Mouse (Mus musculus): Measurements from ENCODE around the gene Xkr7. TPM values are rescaled to one million over a fixed set of nuclear protein-coding genes. Genes with fewer than 3 reads are reported as not detected.

Gene Xkr7
- polyA plus RNA-seq, 1 experiment from 2014 or later, result 1.5 TPM

DNA sequence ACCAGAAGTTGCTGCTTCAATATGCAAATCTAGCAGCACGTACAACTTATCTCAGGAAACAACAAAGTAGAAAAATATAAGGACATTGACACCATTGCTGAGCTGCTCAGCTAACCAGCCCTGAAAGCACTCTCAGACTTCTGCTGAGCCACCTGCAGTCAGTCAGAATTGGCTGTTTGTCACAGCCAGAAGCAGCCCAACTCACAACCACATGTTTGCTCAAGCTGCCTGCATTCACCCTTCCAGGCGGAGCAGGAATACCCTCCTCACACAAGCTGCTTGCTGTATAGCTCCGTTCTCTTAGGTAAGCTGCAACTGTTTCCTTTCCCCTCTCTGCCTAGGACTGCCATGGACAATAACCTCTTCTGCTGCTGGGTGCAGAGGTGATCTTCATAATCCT is 31.7 kb downstream of the Xkr7 start:
- WGBS, result 61% methylated on average over 3 of the region's 3 CpGs
- no peak for ATAC-seq (ENCODE audit: low read depth)
- Histone ChIP-seq H3K27ac (ENCODE audit: low read depth, low read length) (no peak overlapping the region), H3K4me1 (ENCODE audit: control insufficient read depth, insufficient read depth, low read length) (0 out of 2 replicates have a peak, but pooled peaks cover 3% of the 10 kb centered on the region), H3K4me3 (ENCODE audit: low read depth, low read length) (no peak overlapping the region), H3K9me3 (ENCODE audit: control insufficient read depth, low read length) (no peaks in the 10 kb centered on the region), H3K9ac (replicated peaks; ENCODE audit: low read depth, low read length) (no peak overlapping the region), H3K27me3 (ENCODE audit: control insufficient read depth, insufficient read depth, low read length) (no peaks in the 10 kb centered on the region), H3K4me2 (ENCODE audit: low read depth, low read length) (no peak overlapping the region), H3K36me3 (ENCODE audit: control insufficient read depth, insufficient read depth, low read length) (no peaks in the 10 kb centered on the region)

DNA sequence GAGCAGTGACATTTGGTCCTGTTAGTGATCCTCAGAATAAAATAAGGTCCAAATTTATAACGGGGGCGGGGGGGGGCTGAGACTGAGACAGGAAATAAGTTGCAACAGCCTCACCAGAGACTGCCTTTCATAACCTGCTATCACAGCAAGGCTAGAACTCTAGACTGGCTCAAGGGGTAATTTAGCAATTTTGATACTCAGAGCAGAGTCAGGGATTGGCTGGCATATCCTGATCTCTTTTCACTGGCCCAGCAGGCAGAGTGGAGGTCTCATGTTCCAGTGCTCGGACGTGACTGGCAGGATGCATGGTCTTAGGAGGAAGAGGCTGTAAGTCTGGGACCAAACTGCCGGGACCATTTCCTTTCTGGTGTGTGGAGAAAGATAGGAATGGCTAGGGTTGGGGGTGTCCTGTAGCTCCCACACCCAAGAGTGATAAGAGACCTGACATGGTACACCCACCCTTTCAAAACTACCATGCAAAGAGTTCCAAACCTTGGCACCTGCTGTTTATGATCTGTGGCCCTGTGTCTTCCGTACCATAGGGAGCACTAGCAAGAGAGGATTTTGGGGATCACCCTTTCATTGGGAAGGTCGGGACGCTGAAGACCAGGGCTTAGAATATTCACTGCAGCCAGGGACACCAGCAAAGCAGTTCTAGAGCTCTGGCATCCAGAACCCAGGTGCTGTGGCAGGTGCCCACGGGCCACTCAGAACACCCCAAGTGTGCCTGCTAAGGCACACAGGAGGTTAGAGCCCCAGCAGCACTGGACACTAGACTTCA is 32.7 kb downstream of the Xkr7 start:
- Histone ChIP-seq H3K4me3 (ENCODE audit: low read depth, low read length) (no peak overlapping the region), H3K27ac (ENCODE audit: low read depth, low read length) (no peak overlapping the region), H3K4me1 (ENCODE audit: control insufficient read depth, insufficient read depth, low read length) (0 out of 2 replicates have a peak, but pooled peaks cover 3% of the 10 kb centered on the region), H3K27me3 (ENCODE audit: control insufficient read depth, insufficient read depth, low read length) (no peaks in the 10 kb centered on the region), H3K36me3 (ENCODE audit: control insufficient read depth, insufficient read depth, low read length) (no peaks in the 10 kb centered on the region), H3K9me3 (ENCODE audit: control insufficient read depth, low read length) (no peaks in the 10 kb centered on the region), H3K4me2 (ENCODE audit: low read depth, low read length) (no peak overlapping the region), H3K9ac (replicated peaks; ENCODE audit: low read depth, low read length) (no peak overlapping the region)
- ATAC-seq (ENCODE audit: low read depth), result no peak
- 72% methylated on average over 9 of the region's 9 CpGs for WGBS

DNA sequence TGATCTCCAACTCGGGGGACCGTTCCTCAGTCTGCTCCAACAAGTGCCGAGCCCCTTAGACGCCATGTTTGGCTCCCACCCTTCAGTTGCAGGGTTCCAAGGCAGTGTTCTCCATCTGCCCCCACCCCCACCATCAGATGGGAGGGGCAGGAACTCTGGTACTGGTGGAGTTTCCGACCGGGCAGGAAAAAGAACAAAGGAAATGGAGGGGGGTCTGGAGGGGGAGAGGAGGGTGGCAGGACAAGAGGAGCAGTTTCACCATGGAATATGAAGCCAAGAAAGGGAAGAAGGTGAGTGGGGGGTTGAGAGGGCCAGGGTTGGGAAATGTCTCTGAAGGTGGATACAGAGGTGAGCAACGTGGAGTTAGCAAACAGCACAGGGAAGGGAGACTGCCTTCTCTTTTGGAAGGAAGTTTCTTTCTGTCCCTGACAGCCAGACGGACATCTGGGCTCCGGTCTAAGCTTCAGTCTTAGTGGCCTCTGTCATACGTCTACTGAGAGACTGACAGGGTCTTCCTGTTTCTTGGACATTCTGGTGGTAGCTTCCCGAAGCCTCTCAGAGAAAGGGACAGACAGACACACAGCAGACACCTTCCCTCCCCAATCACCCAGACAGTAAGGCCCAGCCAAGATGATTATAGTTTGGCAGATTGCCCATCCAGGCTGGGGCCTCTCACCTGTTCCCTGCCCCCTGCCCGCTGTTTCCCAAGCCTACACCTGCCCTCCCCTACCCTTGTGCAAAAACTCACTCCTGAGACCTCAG is 34.3 kb downstream of the Xkr7 start, which contains the start of gene Ccm2l:
TSS of gene Ccm2l (plus strand) at position 209 of the 762 bp plus-strand sequence.
- Histone ChIP-seq H3K36me3 (ENCODE audit: control insufficient read depth, insufficient read depth, low read length) (no peaks in the 10 kb centered on the region), H3K4me2 (ENCODE audit: low read depth, low read length) (no peak within 1 kb of the TSS), H3K9ac (replicated peaks; ENCODE audit: low read depth, low read length) (no peak within 1 kb of the TSS), H3K27me3 (ENCODE audit: control insufficient read depth, insufficient read depth, low read length) (peaks cover 9% of the 10 kb centered on the region), H3K27ac (ENCODE audit: low read depth, low read length) (no peak within 1 kb of the TSS), H3K4me3 (ENCODE audit: low read depth, low read length) (no peak within 1 kb of the TSS), H3K4me1 (ENCODE audit: control insufficient read depth, insufficient read depth, low read length) (0 out of 2 replicates have a peak, but pooled peaks cover 3% of the 10 kb centered on the region), H3K9me3 (ENCODE audit: control insufficient read depth, low read length) (no peaks in the 10 kb centered on the region)
- ATAC-seq (ENCODE audit: low read depth), result no peak
- 59% methylated on average over 12 of the region's 12 CpGs for WGBS

DNA sequence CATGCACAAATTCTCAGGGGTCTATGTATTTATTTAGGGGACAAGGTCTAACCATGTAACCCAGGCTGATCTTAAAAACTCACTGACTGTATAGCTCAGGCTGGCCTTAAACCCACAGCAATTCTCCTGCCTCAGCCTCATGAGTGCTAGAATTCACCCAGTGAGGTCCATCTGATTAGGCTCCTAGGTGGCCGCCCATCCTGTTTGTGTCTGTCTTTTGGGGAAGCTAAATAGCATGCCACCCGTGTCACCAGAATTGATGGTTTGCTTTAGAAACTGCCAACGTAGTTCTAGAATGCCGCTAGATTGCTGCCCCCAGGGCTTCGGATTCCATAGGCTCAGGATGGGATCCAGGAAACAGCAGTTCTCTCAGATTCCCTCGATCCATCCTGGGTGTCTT is 35.3 kb downstream of the Xkr7 start:
- Histone ChIP-seq H3K4me1 (ENCODE audit: control insufficient read depth, insufficient read depth, low read length) (0 out of 2 replicates have a peak, but pooled peaks cover 3% of the 10 kb centered on the region), H3K27me3 (ENCODE audit: control insufficient read depth, insufficient read depth, low read length) (peaks cover 19% of the 10 kb centered on the region), H3K9me3 (ENCODE audit: control insufficient read depth, low read length) (no peaks in the 10 kb centered on the region), H3K9ac (replicated peaks; ENCODE audit: low read depth, low read length) (no peak overlapping the region), H3K4me3 (ENCODE audit: low read depth, low read length) (no peak overlapping the region), H3K27ac (ENCODE audit: low read depth, low read length) (no peak overlapping the region), H3K4me2 (ENCODE audit: low read depth, low read length) (no peak overlapping the region), H3K36me3 (ENCODE audit: control insufficient read depth, insufficient read depth, low read length) (no peaks in the 10 kb centered on the region)
- WGBS, result 35% methylated on average over 6 of the region's 6 CpGs
- ATAC-seq (ENCODE audit: low read depth), result no peak

DNA sequence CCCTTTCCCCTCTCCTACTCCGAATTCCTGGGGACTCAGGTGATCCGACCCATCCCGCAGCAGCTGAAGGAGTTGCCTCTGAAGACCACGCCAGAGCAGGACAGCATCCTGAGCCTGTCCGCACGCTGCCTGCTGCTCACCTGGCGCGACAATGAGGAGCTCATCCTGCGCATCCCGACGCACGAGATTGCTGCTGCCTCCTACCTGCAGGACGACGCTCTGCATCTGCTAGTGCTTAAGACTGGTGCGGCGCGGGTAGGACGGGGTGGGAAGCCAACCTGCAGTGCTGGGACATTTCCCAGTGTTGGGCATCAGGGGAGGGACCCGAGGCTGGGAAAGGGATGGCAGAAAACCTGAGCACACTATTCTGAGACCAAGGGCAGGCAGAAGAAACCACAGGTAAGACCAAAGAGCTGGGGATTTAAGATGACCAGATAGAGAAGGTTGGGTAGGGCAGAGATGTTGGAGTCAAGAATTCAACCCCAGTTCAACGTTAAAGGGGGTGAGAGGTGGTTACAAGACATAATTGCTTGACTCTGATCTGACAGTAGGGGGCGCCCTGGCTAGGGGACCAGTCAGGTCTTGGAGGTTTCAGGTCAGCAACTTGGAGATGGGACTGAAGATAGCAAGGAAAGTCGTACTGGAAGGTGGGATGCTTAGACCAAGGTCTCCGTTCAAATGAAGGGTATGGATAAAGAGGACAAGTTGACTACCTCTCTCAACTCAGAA is 39.3 kb downstream of the Xkr7 start:
- no peaks in the 10 kb centered on the region for H3K9me3 ChIP-seq (ENCODE audit: control insufficient read depth, low read length)
- ATAC-seq (ENCODE audit: low read depth), result peak; percentile 7; the same call in 1 of the 2 replicates
- WGBS, result 8% methylated on average over 23 of the region's 23 CpGs
- H3K4me2 ChIP-seq (ENCODE audit: low read depth, low read length), result no peak overlapping the region
- H3K27ac ChIP-seq (ENCODE audit: low read depth, low read length), result no peak overlapping the region
- H3K4me3 ChIP-seq (ENCODE audit: low read depth, low read length), result no peak overlapping the region
- no peak overlapping the region for H3K9ac ChIP-seq (replicated peaks; ENCODE audit: low read depth, low read length)
- H3K36me3 ChIP-seq (ENCODE audit: control insufficient read depth, insufficient read depth, low read length), result no peaks in the 10 kb centered on the region
- H3K4me1 ChIP-seq (ENCODE audit: control insufficient read depth, insufficient read depth, low read length), result no peaks in the 10 kb centered on the region
- H3K27me3 ChIP-seq (ENCODE audit: control insufficient read depth, insufficient read depth, low read length), result peaks cover 28% of the 10 kb centered on the region

DNA sequence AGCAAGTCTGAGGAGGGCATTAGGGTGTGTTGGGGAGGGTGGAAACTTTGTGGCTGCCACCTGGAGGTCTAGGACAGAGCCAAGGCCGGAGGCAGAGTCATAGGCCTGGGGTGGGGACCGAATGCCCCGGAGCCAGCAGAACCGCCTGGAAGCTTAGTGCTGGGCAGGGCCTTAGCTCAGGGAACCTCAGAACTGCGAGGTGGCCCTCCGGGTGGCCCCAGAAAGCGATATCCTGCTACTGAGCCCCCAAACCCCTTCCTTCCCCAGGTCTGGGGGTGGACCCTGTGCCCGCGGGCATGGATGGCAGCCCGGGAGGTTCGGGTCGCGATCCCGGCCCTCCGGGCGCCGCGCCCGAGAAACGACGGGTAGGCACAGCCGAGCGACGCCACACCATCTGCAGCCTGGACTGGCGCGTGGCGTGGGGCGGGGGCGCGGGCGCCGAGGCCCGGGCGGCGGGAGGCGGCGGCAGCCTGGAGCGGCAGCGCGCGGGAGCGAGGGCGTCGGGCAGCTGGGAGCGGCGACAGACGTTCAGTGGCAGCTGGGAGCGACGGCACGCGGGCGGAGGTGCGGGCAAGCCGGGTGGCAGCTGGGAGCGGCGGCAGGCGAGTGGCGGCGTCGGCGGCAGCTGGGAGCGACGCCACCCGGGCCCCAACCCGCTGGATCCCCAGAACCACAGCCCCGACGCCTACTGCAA is 40.0 kb downstream of the Xkr7 start:
- Histone ChIP-seq H3K36me3 (ENCODE audit: control insufficient read depth, insufficient read depth, low read length) (no peaks in the 10 kb centered on the region), H3K4me3 (ENCODE audit: low read depth, low read length) (peak overlapping the region; percentile 22), H3K27me3 (ENCODE audit: control insufficient read depth, insufficient read depth, low read length) (peaks cover 28% of the 10 kb centered on the region), H3K9me3 (ENCODE audit: control insufficient read depth, low read length) (no peaks in the 10 kb centered on the region), H3K9ac (replicated peaks; ENCODE audit: low read depth, low read length) (peak overlapping the region; percentile 44), H3K4me2 (ENCODE audit: low read depth, low read length) (peak overlapping the region; percentile 46), H3K27ac (ENCODE audit: low read depth, low read length) (no peak overlapping the region), H3K4me1 (ENCODE audit: control insufficient read depth, insufficient read depth, low read length) (no peaks in the 10 kb centered on the region)
- peak; percentile 56 for ATAC-seq (ENCODE audit: low read depth)
- 12% methylated on average over 61 of the region's 67 CpGs for WGBS

DNA sequence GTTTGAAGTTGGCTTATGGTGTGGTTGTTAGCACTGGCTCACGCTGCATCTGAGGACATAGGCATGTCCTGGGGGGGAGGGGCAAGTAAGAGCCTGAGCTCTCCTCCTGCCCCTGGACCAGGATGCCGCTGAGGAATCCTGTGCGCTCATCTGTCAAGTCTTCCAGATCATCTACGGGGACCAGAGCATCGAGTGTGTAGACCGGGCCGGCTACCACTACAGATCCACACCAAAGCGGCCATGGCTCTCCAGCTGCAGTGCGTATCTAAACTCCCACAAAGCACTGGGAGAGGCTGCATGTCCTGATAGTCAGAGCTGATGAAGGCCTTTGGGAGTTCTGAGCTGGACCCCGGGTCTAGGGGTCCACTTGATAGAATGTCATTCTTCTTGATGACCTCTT is 43.0 kb downstream of the Xkr7 start:
- Histone ChIP-seq H3K4me2 (ENCODE audit: low read depth, low read length) (no peak overlapping the region), H3K4me1 (ENCODE audit: control insufficient read depth, insufficient read depth, low read length) (no peaks in the 10 kb centered on the region), H3K9ac (replicated peaks; ENCODE audit: low read depth, low read length) (no peak overlapping the region), H3K36me3 (ENCODE audit: control insufficient read depth, insufficient read depth, low read length) (no peaks in the 10 kb centered on the region), H3K27ac (ENCODE audit: low read depth, low read length) (no peak overlapping the region), H3K4me3 (ENCODE audit: low read depth, low read length) (no peak overlapping the region), H3K27me3 (ENCODE audit: control insufficient read depth, insufficient read depth, low read length) (peaks cover 28% of the 10 kb centered on the region), H3K9me3 (ENCODE audit: control insufficient read depth, low read length) (no peaks in the 10 kb centered on the region)
- 83% methylated on average over 10 of the region's 10 CpGs for WGBS
- ATAC-seq (ENCODE audit: low read depth), result no peak

DNA sequence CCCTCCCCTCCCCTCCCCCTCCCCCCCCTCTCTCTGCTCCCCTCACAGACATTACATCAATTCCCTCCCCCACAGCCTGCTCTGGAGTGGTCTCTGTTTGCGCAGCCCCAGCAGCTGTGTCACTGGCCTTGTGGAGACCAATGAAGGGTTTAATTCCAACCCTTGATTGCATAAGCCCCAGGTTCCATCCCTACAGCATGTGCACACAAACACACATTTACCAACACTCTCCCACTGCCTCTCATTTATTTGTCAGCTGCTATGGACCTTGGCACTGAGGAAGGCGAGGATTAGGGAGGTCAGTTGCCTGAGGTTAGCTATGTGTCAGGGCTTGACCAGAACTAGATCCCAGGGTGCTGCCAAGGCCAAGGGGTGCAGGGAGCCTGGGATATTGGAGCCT is 44.3 kb downstream of the Xkr7 start:
- no peak overlapping the region for H3K27ac ChIP-seq (ENCODE audit: low read depth, low read length)
- WGBS, result 64% methylated on average over 2 of the region's 2 CpGs
- no peak overlapping the region for H3K4me3 ChIP-seq (ENCODE audit: low read depth, low read length)
- no peaks in the 10 kb centered on the region for H3K4me1 ChIP-seq (ENCODE audit: control insufficient read depth, insufficient read depth, low read length)
- ATAC-seq (ENCODE audit: low read depth), result no peak
- H3K9me3 ChIP-seq (ENCODE audit: control insufficient read depth, low read length), result no peaks in the 10 kb centered on the region
- no peak overlapping the region for H3K9ac ChIP-seq (replicated peaks; ENCODE audit: low read depth, low read length)
- no peaks in the 10 kb centered on the region for H3K36me3 ChIP-seq (ENCODE audit: control insufficient read depth, insufficient read depth, low read length)
- H3K4me2 ChIP-seq (ENCODE audit: low read depth, low read length), result no peak overlapping the region
- peaks cover 18% of the 10 kb centered on the region for H3K27me3 ChIP-seq (ENCODE audit: control insufficient read depth, insufficient read depth, low read length)

Measured in neural tube, embryonic 14.5 days (tissue).